Mouse (Mus musculus): ENCODE results near the gene Taf4. TPM values are rescaled to one million over a fixed set of nuclear protein-coding genes. Genes with fewer than 3 reads are reported as not detected.

Gene Taf4
- total RNA-seq, 1 experiment from 2014 or later, result 20.1 TPM

- ATAC-seq (replicated peaks in 1 of 2; ENCODE audit: insufficient read depth in 1 of 2, low FRiP score in 2 of 2, low TSS enrichment in 1 of 2, low read depth in 1 of 2, poor library complexity in 2 of 2, severe bottlenecking in 2 of 2), result no peak
These were observed 63.1 kb downstream of the Taf4 start for GRCm38 (mm10) chr2:179913349-179913748.

DNA sequence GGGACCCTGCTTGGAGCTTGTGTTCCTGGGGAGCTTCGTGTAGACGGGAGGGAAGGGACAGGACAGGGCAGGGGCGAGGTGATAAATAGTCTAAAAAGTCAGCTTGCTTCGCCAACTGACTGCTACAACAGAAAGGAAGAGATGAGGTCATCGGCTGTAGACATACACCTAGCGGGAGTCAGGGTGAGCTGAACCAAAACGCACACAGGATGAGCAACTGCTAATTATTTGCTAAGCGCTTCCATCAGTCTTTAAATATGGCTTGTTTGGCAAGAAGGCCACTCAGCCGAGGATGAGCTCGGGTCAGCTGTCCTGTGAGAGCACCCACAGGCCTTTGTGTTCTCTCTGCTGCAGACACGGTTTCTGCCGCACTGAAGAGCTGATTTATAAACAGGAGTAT, 63.5 kb downstream of the Taf4 start:
- no peak for ATAC-seq (replicated peaks in 1 of 2; ENCODE audit: insufficient read depth in 1 of 2, low FRiP score in 2 of 2, low TSS enrichment in 1 of 2, low read depth in 1 of 2, poor library complexity in 2 of 2, severe bottlenecking in 2 of 2)

- no peak for ATAC-seq (replicated peaks in 1 of 2; ENCODE audit: insufficient read depth in 1 of 2, low FRiP score in 2 of 2, low TSS enrichment in 1 of 2, low read depth in 1 of 2, poor library complexity in 2 of 2, severe bottlenecking in 2 of 2)
These were observed 79.5 kb downstream of the Taf4 start for GRCm38 (mm10) chr2:179896949-179897348.

DNA sequence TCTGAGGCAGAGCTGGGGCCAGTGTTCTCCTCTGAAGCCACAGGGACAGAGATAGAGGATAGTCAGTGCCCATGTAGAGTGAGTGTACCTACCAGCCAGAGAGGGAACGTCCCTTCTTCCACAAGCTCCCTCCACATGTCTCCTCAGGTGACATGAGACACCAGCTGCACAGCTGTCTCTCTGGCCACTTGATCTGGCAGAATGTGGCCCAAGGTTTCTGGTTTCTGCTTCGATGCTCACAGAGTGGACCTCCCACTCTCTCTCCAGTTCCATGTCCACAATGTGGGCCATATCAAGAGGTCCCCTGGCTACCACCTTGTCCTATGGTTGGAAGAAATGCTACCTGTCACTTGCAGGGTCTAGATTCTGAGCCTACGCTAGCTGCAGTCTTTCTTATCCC, 85.4 kb downstream of the Taf4 start:
- no peak for ATAC-seq (replicated peaks in 1 of 2; ENCODE audit: insufficient read depth in 1 of 2, low FRiP score in 2 of 2, low TSS enrichment in 1 of 2, low read depth in 1 of 2, poor library complexity in 2 of 2, severe bottlenecking in 2 of 2)

GRCm38 (mm10) chr2:179884561-179884960, 91.9 kb downstream of the Taf4 start:
- ATAC-seq (replicated peaks in 1 of 2; ENCODE audit: insufficient read depth in 1 of 2, low FRiP score in 2 of 2, low TSS enrichment in 1 of 2, low read depth in 1 of 2, poor library complexity in 2 of 2, severe bottlenecking in 2 of 2), result no peak

DNA sequence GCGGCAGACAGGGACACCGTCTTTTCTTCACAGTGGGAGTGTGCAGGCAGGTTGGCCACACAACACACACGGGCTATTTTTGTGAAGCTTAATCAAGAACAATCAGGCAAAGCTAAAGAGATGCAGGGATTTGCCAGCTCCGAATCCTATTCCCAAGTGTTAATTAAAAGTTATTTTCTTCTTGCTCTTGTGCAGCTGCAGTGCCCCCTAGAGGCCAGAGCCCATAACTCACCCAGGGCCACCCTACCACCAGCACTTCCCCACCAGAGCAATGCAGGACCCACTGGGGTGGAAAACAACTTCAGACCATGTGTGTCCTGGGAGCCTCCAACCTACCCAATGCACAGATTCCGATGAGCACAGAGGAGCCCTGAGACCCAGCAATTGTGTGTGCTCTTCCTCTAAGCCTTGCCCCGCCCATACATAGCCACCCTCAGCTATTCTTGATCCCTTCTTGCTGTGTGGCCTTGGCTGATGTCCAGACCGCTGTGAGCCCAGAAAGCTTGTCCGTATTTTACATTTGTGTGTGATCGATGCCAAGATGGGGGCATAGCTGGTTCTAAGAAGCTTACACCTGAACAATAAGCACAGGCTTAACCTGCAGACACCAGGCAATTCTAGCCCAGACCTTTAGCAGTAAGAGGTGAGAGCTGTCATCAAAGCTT, 98.8 kb downstream of the Taf4 start:
- ATAC-seq (replicated peaks in 1 of 2; ENCODE audit: insufficient read depth in 1 of 2, low FRiP score in 2 of 2, low TSS enrichment in 1 of 2, low read depth in 1 of 2, poor library complexity in 2 of 2, severe bottlenecking in 2 of 2), result peak in 1 of 2 experiments; percentile 28; a peak in 1 of 4 replicates

- peak; percentile 40 to 58; a peak in 2 of 4 replicates for ATAC-seq (replicated peaks in 1 of 2; ENCODE audit: insufficient read depth in 1 of 2, low FRiP score in 2 of 2, low TSS enrichment in 1 of 2, low read depth in 1 of 2, poor library complexity in 2 of 2, severe bottlenecking in 2 of 2)
These were observed 101.3 kb downstream of the Taf4 start for GRCm38 (mm10) chr2:179875147-179875546.

DNA sequence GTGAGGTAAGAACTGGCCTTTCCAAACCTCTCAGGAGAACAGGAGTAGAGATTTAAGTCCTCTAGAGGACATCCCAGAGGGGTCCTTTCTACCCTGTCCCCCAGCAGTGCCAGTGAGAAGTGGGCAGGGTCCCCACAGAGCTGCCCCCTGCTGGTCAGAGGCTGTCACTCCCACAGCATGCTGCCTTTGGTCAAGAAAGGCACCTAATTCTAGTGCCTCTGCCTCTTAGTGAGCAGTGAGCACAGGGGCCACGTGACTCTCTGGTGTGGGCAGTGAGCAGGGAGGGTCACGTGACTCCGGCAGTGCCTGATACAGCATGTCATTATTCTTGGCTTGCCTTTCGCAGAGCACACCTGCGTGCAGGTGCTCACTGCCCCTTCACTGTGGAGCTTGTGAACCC, 103.1 kb downstream of the Taf4 start:
- ATAC-seq (replicated peaks in 1 of 2; ENCODE audit: insufficient read depth in 1 of 2, low FRiP score in 2 of 2, low TSS enrichment in 1 of 2, low read depth in 1 of 2, poor library complexity in 2 of 2, severe bottlenecking in 2 of 2), result no peak

DNA sequence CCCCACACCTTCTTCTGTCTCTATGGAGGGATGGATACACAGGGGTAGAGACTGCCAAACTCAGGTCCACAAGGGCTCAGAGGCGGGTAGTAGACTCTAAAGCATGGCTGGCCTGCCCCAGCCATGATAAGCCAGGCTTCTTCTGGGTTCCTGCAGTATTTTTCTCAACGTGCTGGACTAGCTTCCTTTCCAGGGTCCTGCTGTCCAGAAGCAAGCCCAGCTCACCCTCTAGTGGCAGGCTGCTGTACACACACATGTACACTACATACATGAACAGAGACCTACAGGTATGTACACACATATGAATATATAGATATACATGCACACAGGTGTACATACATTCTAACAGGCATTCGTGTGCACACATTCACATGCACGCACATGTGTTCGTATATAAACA, 103.7 kb downstream of the Taf4 start:
- ATAC-seq (replicated peaks in 1 of 2; ENCODE audit: insufficient read depth in 1 of 2, low FRiP score in 2 of 2, low TSS enrichment in 1 of 2, low read depth in 1 of 2, poor library complexity in 2 of 2, severe bottlenecking in 2 of 2), result 0 out of 4 replicates have a peak, but pooled peaks of 1 of the 2 experiments have one; percentile 15

DNA sequence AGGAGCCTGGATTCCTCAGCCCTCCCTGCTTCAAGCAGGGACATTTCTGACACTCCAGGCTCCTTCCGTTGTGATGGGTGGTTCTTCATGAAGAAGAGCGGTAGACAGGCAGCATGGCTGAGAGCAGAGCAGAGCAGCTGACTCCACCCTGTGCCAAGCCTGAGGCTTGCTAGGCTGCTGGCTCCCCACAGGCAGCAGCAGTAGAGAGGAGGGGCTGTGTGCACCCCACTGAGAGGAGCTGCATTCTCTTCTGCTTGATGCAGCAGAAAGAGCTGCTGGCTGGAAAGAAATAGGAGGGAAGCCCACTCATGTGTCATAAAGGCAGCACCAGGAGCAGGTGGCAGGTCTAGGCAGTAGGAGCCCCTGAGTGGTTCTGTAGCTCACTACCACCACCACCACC, 106.6 kb downstream of the Taf4 start:
- no peak for ATAC-seq (replicated peaks in 1 of 2; ENCODE audit: insufficient read depth in 1 of 2, low FRiP score in 2 of 2, low TSS enrichment in 1 of 2, low read depth in 1 of 2, poor library complexity in 2 of 2, severe bottlenecking in 2 of 2)

DNA sequence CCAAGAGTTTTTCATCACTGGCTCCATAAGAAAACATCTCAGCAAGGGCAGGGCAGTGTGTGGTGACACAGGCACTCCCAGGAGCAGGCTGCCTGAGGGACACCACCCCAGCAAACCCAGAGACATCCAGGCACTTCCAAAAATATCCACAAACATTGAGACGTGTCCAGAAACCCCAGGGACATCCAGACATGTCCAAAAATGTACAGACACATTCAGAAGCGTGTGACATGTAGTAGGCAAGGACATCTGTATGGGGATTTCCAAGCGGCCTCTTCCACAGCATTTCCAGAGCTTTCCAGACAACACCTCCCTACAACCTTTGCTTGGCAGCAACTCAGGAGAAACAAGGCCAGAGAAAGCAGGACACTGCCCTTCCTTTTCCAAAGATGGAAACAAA, 108.8 kb downstream of the Taf4 start:
- ATAC-seq (replicated peaks in 1 of 2; ENCODE audit: insufficient read depth in 1 of 2, low FRiP score in 2 of 2, low TSS enrichment in 1 of 2, low read depth in 1 of 2, poor library complexity in 2 of 2, severe bottlenecking in 2 of 2), result no peak

GRCm38 (mm10) chr2:179865097-179865496, 111.3 kb downstream of the Taf4 start:
- no peak for ATAC-seq (replicated peaks in 1 of 2; ENCODE audit: insufficient read depth in 1 of 2, low FRiP score in 2 of 2, low TSS enrichment in 1 of 2, low read depth in 1 of 2, poor library complexity in 2 of 2, severe bottlenecking in 2 of 2)

- ATAC-seq (replicated peaks in 1 of 2; ENCODE audit: insufficient read depth in 1 of 2, low FRiP score in 2 of 2, low TSS enrichment in 1 of 2, low read depth in 1 of 2, poor library complexity in 2 of 2, severe bottlenecking in 2 of 2), result no peak
These were observed 113.2 kb downstream of the Taf4 start for GRCm38 (mm10) chr2:179863266-179863665.

GRCm38 (mm10) chr2:179862676-179863075, 113.8 kb downstream of the Taf4 start:
- ATAC-seq (replicated peaks in 1 of 2; ENCODE audit: insufficient read depth in 1 of 2, low FRiP score in 2 of 2, low TSS enrichment in 1 of 2, low read depth in 1 of 2, poor library complexity in 2 of 2, severe bottlenecking in 2 of 2), result no peak

Other genes with a start within 250 kb of the Taf4 start
- gene Lsm14b, start 48.3 kb upstream of the Taf4 start, total RNA-seq (2017), result 40.8 and 47.7 TPM in 2 replicates
- 301 and 338 TPM in 2 replicates for gene Psma7, start 65.8 kb upstream of the Taf4 start, total RNA-seq (2017)
- gene Ss18l1, start 65.9 kb upstream of the Taf4 start, total RNA-seq (2017), result 3.6 and 4.4 TPM in 2 replicates
- 17.3 and 22.5 TPM in 2 replicates for gene Mtg2, start 93.9 kb upstream of the Taf4 start, total RNA-seq (2017)
- gene Hrh3, start 127.8 kb upstream of the Taf4 start, total RNA-seq (2017), result not detected in 2 replicates
- gene Osbpl2, start 142.7 kb upstream of the Taf4 start, total RNA-seq (2017), result 35.1 and 36.2 TPM in 2 replicates
- 35.0 and 45.6 TPM in 2 replicates for gene Adrm1, start 194.8 kb upstream of the Taf4 start, total RNA-seq (2017)
- 0.20 and 1.9 TPM in 2 replicates for gene Lama5, start 249.2 kb upstream of the Taf4 start, total RNA-seq (2017)